Mouse (Mus musculus) CD4-positive, CD25-positive, alpha-beta regulatory T cell, adult 2 months (primary cell): ENCODE results near the gene Ms4a4a.
"Not testable (repeated sequence)": the region's sequence is repeated elsewhere in the genome, so short reads cannot be mapped to it uniquely, and the experiment has no call there.

Experiments used
- DNase-seq: peaks from one replicate; pipeline ENCODE4 v3.0.0-alpha.2; 2012; ENCODE audit warnings: low read depth, low spot score

Gene Ms4a4a

DNA sequence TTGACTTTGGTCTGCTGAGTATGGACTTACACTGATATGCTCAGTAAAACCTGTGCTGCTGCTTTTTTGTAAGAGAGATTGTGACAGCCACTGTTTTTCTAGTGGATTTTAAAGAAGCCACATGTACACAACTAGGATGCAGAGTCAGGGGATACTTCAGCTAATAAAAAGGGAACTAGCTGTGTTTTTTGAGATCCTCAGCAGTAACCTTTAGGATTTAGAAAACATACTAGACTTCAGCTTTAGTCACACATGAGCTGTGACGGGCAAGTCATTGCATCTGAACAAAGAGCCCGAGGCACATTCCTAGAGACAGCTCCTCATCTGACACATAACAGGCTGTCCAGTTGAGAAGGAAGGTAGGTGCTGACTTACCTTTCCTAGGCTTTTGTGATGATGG is at the start of gene Ms4a4a:
Gene Ms4a4a, plus strand, starts transcription at position 251 of the 400 bp plus-strand sequence.
- DNase-seq: no peak

DNA sequence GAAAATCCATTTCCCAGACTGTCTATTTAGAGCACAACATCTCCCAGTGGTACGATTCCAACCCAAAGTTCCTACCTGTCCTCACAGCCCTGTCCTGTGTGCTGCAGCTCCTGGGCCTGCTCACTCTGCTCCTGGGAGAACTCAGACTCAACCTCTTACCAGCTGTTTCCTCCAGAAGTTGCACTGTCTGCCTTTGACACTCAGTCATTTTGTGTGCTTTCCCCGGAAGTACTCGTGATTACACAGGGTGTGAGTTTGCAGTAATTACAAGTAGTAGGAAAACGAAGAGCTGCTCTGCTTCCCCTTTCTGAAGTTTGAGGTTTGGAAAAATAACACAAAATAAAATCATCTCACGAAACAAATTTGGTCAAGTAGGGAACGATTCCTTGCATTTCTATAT is 39.4 kb upstream of the Ms4a4a start, which contains the start of gene Ms4a7:
Gene Ms4a7, minus strand, starts transcription at position 215 of the 400 bp plus-strand sequence.
- DNase-seq: no peak

DNA sequence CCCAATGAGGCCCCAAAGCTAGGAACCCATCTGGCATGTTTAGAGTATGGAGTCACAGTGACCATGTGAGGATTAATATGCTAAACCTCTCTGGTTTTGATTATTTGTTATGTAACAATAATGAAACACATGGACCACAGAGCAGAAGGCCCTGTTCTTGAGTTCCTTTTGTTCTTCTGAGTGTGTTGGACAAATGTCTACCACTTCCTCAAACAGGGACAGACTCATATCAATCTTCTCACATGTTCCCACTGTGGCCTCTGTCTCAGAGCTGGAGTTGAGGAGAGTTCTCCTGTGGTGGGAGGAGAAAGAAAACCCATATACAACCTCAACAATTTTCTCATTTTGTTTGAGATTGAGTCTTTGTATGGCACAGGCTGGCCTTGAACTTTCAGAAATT is 32.2 kb upstream of the Ms4a4a start:
- no peak for DNase-seq

- DNase-seq: no peak
These were observed 31.3 kb upstream of the Ms4a4a start for GRCm38 (mm10) chr19:11343992-11344391.

DNA sequence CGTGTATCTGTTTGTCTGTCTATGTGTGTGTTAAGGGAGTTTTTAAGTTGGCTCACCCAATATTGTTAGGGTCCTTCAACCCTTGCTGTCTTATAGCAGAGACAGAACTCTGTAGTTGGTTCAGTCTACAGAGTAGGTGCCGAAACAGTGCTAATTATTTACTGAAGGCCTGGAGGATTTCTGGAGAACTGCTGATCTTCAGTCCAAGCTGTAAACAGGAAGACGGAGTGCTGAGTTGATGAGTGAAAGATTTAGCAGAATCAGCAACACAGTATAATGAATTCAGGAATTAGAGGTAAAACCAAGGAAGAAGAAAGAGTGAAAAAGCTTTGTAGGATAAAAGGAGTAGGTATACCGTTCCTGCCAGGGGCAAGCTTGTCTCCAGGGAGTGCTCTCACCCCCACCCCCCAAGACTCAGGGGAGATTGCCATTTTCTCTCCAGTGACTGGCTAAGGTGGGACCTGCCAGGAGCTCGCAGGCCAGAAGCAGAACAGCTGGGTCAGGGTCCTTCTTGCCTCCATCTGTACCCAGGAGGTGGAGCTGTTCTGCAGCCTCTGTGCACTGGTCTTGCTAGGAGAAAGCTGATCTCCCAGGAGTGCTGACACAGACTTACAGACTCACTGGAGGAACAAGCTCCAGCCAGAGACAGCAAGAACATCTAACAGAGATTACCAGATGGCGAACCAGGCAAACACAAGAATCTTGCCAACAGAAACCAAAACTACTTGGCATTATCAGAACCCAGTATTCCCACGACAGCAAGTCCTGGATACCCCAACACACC is 25.4 kb upstream of the Ms4a4a start:
- DNase-seq: no peak

DNA sequence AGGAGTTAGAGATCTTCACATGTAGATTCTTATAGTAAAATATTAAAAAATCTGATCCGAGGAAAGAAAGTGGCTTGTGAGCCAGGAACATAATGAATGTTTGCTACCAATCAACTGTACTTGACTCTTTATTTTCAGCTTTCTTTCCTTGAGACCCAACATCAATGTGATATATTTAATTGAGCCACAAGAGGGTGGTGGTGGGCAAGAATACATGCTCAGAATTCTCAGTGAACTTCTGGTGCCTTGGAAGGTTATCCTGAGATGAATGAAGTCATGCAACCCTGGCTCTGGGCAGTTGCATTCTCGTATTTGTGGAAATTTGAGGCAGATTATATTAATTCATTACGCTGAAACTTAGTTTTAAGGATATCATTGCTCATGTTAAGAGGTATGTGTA is 23.4 kb upstream of the Ms4a4a start:
- peak; percentile 60 for DNase-seq

DNA sequence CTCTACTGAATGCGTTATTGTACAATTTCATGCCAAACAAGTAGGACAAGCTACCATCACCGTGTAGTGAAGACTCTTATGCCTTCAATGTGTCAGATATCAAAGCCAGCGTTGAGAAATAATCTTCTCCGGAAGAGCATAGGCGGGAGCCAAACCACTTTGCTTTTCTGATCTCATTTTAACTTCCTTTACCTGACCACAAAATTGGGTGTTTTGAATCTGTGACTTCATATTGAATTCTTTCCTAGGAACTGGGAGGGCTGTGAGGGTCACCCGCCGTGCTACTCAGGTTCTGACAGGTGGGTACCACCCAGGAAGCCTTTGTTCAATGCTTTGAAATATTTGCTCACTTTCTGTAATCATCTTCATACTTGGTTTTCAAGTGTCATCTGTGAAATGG is 19.6 kb upstream of the Ms4a4a start:
- peak; percentile 86 for DNase-seq

DNA sequence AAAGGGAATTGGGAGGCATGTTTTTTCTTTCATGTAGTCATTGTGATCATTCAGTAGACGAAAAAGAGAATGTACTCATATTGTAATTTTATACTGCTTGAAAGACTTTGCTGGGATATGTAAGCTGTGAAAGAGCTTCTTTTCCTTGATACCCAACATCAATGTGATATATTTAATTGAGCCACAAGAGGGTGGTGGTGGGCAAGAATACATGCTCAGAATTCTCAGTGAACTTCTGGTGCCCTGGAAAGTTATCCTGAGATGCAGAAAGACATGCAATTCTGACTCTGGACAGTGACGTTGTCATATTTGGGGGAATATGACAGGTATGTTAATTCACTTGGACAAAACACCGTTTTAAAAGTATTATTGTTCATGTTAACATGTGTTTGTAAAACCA is 15.2 kb upstream of the Ms4a4a start:
- peak; percentile 63 for DNase-seq

DNA sequence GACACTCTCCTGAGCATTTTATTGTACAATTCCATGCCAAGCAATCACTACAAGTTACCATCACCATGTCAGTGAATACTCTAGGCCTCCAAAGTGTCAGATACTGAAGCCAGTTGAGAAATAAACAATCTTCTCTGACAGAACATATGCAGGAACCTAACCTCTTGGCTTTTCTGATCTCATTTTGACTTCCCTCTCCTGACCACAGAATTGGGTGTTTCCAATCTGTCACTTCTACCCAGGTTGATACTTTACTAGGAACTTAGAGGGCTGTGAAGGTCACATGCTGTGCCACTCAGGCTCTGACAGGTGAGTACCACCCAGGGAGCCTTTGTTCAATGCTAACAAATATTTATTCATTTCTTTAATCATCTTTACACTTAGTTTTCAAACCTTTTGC is 13.3 kb upstream of the Ms4a4a start:
- peak; percentile 80 for DNase-seq

DNA sequence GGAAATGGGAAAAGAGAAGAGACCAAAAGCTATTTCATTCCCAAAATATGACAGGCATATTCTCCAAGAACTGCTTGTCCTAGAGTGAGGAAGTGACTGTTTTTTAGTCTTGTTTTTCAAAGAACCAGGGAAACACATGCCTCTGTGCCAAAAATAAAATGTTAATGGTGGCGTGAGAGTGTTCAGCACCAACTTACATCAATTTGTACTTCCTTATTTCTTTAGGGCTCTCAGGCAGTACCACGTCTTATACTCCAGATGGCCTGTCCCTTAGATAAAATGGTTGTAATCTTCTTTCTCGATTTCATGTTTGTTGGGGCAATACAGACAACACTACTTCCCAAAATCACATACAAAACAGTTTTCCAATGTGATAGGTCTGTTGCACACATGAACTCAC is 7.0 kb upstream of the Ms4a4a start:
- no peak for DNase-seq

DNA sequence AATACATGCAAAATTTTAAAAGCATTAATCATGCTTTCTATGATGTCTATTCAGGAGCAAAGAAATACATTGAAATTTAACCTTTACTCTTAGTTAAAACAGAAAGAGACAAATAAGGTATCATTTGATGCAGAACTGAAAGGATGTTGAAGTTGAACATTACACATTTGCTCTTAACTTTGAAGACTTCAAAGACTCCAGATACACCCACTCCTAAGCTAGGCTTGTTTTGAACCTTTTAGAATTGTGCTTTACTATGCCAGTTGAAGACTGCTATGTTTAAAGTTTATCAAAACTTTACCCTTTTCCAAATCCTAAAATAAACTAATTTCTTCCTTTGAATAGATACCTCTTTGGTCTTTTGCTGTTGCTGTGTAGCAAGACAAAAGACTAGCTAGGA is 4.1 kb upstream of the Ms4a4a start:
- peak; percentile 62 for DNase-seq

GRCm38 (mm10) chr19:11376399-11376798 is 1.1 kb downstream of the Ms4a4a start:
- no peak for DNase-seq

GRCm38 (mm10) chr19:11387109-11387508 is 11.8 kb downstream of the Ms4a4a start:
- DNase-seq: peak; percentile 75

DNA sequence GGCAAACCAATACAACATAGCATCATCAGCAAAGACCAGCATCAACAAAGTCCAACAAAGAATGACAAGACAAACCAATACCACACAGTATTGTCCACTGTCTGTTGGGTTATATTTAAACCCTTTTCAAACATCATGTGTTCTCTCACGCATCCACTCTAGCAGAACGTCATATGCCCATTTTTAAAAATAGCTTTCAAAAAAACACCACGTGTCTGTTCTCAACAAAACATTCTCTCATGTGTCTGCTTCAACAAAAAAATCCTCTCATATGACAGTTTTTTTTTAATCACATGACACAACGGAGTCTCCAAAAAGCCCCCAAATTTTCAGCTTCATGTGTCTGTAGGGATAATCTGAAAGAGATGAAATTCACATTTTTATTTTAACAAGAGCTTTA is 12.4 kb downstream of the Ms4a4a start:
- peak; percentile 36 for DNase-seq

DNA sequence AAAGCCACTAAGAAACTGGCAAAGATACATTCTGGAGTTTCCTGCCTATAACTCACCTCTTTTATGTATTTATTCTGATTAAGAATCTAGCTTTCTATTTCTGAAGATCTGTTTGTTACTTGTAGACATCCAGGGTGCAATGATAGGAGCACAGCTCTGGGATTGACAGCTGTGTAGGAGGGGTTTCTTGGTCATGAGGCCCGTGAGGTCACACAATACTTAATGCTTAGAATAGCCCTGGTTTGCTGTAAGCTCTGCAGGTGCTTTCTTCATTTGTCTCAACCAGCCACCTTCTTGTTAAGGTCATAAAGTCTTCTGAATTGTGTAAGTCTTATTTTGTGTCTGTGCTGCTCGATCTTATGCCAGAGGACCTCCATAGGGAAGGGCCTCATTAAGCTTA is 13.6 kb downstream of the Ms4a4a start:
- DNase-seq: no peak

GRCm38 (mm10) chr19:11395769-11396168 is 20.4 kb downstream of the Ms4a4a start:
- DNase-seq: no peak

GRCm38 (mm10) chr19:11404527-11404926 is 29.2 kb downstream of the Ms4a4a start, which contains the start of gene Ms4a4c:
Gene Ms4a4c (plus strand): TSS chr19:11404770.
- DNase-seq: no peak

DNA sequence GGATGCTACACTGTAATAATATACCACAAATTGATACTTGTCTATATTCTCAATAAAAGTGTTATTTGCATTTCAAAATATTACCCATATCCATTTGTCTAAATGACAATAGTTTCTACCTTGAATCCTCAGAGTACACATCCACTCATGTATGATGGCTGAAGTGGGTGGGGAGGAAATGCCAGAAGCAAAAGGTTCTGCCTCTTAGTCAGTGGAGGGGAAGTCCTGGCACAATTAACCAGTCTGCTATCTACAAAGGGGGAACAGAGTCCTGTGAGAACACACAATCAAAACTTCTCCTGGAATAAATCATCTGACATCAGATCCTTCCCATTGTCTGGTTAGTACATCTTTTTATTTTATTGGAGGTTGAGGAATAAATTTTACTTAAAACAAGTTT is 32.1 kb downstream of the Ms4a4a start:
- peak; percentile 65 for DNase-seq

DNA sequence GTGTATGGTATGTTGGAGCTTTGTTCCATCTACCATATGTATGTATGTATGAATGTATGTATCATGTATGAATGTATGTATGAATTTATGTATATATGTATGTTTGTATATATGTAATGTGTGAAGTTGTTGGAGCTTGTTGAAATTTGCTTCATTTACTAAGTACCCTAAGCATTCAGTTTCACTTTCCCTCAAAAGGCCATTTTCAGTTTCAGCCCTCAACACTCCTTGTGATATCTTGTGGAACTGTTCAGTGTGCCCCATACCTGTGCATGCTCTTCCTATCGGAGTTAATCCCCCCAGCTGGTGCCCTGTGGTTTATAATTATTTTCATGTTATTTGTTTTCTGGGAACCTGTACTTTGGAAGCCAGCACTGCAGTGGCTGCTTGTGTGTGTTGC is 33.3 kb downstream of the Ms4a4a start:
- DNase-seq: peak; percentile 60

DNA sequence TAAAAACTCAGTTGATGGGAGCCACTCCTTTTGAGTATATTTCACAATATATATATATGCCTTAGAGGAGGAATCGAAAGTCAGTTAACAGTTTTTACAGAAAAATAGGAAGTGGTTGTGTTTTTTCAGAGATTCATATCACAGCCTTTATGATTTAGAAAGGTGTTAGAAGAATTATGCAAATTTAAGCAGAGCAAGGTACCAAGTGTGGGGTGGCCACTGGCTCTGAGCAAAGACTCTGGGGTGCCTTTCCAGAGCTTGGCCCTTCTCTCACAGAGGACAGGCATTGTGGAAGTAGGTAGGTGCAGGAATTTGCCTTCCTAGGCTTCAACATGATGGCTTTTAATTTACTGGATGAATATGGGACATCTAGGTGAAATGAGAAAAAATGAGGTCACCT is 36.3 kb downstream of the Ms4a4a start:
- peak; percentile 54 for DNase-seq

DNA sequence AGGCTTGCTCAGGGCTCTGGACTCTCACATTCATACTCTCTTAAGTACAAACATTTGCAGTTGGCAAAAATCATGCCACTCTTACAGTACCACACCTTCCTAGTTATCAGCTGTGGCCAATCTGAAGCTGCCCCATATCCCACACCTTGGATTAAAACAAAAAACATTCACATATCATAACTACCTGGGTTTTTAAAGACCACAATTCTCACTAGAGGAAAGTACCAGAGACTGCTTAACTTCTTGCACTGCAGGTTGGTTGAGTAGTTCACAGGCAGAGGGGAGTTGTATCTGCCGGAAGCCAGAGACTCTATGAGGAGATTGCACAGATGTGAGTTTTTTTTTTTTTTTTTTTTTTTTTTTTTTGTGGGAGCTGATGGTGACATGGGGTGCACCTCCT is 38.8 kb downstream of the Ms4a4a start:
- DNase-seq: peak; percentile 52

DNA sequence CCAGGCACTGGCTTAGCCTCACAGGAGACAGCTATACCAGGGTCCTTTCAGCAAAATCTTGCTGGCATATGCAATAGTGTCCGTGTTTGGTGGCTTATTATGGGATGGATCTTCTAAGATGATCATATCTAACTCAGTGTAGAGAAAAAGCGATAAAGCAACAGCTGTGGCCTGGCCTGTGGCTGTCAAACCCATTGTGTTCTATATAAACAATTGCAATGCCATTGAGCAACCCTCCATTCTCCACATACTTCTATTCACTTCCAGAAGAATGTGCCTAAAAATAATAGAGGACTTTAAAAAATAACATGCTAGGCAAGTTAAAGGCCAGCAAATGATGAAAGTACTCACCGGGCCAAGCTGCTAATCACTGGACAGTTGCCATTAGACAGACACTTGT is 40.3 kb downstream of the Ms4a4a start:
- no peak for DNase-seq

DNA sequence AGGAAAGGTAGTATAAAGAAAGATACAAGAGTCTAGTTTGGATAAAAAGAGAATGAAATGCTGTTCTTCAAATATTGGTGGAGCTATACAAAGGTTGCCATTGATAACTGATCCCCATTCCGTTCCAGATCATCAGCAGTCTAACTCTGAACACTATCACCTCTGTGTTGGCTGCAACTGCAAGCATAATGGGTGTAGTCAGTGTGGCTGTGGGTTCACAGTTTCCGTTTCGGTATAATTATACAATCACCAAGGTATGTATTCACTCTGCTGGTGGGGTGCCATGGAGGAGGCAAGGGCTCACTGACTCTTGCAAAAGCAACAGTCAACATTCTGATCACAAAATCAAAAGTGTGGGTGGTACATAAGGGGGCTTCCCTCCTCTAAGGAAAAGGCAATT is 43.5 kb downstream of the Ms4a4a start:
- not testable (repeated sequence) for DNase-seq

DNA sequence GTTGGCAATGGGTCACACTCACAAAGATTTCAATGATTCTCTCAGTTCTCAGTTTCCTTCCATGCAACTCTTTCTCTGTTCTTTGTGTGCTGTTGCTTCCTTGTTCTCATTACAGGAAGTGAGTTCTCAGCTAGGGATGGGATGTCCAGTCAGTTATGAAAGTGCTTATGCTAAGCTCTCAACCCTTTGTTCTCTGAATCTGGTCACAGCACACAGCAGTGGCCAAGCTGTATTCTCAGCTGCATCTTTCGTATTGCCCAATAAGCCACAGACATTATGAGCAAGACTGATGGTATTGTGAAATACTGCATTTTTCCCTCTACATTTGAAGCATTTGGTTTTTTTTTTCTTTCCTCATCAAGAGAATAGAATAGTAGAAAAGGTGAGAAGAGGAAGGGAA is 55.9 kb downstream of the Ms4a4a start:
- DNase-seq: not testable (repeated sequence)
